Mouse (Mus musculus): ENCODE measurements around the gene Acaca.

Gene Acaca

DNA sequence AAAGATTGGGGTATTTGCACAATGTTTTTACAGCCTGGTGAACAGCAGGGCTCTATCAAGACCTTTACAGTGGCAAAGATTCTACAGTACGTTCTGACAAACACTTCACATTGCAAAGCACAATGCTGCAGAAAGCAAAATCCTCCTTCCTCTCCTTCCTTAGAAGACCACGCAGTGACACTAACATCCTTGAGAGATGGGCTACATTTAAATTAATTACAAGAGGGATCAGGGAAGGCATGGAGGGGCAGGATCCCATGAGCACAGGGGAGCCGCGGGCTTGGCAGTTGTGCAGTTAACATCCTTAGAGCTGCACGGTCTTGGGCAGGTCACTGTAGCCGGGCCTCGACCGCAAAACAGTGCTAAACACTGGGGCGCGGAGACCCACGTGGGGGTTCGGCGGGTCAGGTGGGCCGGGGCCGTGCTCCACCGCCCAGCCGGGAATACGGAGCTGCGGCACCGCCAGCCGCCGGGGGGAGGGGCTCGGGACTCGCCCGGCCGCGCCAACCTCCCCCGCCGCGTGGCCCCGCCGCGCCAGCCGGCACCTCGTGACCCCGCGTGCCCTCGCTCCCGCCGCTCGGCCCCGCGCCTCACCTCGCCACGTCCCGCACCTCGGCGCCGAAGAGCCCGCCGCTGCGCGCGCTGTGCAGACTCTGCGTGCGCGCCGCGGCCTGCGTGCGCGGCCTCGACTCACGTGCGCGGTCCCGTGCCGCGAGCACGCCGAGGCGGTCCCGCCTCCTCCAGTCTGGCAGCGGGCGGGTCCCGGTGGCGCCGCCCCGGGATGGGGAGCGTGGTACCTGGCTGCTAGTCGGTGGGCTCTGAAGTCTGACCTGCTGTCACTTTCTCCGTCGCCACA lies at the start of gene Acaca, which contains the start of gene Tada2a:
Acaca (plus strand) TSS at position 730 of the 856 bp plus-strand sequence.
Tada2a (minus strand) TSS at position 658 of the 856 bp plus-strand sequence.
- DNase-seq (ENCODE audit: low read depth, low spot score) = peak; percentile 89

DNA sequence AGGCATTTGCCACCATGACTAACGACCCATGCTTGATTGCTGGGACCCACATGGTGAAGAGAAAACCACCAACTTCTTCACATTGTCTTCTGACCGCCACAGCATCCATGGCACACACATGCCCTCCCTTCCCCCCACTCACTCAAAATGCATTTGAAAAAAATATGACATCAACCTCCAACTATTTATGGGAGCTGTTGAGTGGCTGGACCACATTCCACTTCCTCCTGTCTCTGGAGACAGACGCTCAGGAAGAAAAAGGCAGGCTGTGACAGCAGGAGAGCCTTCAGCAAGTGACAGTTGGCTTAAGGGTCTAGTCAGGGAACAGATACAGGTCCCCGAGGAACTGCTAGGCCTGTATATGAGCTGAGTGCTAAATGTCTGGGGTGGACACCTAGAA lies 49.6 kb upstream of the Acaca start:
- DNase-seq (ENCODE audit: low read depth, low spot score) = no peak

DNA sequence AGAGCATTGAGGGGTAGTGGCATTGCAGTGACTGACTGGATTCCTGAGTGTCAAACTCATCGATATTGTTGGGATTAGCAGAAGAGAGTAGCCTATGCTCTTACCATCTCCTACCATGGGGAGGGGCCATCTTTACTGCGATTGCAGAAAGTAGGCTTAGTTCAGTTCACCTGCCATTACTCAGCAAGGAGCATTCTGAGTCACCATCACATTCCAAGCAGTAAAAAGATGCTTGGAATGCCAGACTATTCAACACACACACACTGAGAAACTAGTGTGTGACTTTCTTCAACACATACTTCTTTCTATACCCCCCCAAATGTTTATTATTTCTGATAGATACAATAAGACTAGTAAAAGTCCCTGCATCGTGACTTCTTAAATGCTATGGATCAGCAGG lies 49.1 kb upstream of the Acaca start:
- DNase-seq (ENCODE audit: low read depth, low spot score) = no peak

- no peak for DNase-seq (ENCODE audit: low read depth, low spot score)
Observed at GRCm38 (mm10) chr11:84081901-84082300, 47.6 kb upstream of the Acaca start.

GRCm38 (mm10) chr11:84090572-84090971 lies 38.9 kb upstream of the Acaca start:
- no peak for DNase-seq (ENCODE audit: low read depth, low spot score)

GRCm38 (mm10) chr11:84095084-84095483 lies 34.4 kb upstream of the Acaca start:
- no peak for DNase-seq (ENCODE audit: low read depth, low spot score)

- DNase-seq (ENCODE audit: low read depth, low spot score) = no peak
Observed at GRCm38 (mm10) chr11:84097251-84097998, 32.0 kb upstream of the Acaca start.

DNA sequence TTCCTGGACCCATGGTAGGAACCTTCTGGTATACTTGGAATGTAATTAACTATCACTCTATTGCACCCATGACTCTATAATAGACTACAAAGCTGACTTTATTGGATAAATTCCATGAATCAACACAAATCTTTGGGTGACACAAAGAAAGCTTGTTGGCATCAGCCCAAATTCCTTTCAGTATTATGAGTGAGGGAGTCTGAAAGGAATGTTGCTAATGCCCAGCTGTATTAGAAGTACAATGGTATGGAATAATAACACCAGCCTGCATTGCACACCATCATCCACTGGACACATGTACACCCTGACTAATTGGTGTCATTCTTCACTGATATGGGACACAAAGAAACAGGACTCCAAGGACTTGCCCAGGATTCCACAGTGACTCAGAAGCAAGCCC lies 28.3 kb upstream of the Acaca start:
- DNase-seq (ENCODE audit: low read depth, low spot score) = no peak

GRCm38 (mm10) chr11:84104036-84104435 lies 25.4 kb upstream of the Acaca start:
- DNase-seq (ENCODE audit: low read depth, low spot score) = no peak

DNA sequence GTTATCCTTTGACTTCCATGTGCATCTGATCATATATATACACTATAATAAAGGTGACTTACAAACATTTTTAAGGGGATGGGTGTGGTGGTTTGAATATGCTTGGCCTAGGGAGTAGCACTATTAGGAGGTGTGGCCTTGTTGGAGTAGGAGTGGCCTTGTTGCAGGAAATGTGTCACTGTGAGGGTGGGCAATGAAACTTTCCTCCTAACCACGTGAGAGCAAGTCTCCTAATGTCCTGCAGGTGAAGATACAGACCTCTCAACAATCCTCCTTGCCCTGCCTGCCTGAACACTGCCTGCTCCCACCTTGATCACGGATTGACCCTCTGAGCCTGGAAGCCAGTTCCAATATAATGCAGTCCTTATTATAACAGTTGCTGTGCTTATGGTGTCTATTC lies 22.3 kb upstream of the Acaca start:
- DNase-seq (ENCODE audit: low read depth, low spot score) = no peak

DNA sequence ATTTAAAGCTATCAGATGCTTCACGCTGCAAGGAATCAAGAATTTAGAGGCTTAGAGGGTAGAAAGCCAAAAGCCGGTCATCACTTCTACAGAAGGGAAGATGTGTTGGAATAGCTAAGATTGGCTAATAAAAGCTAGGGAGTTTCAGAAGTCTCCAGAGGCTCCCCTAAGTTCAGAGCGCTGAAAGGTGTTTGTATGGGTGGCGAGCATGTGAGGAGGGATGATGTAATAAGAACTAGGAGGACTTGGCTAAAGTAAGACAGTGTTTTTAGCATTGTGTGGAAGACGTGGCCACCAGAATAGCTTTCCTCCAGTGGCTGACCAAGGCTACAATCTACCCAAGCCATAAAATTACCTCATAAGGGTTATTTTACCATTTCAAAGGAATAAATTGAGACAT lies 15.8 kb upstream of the Acaca start:
- DNase-seq (ENCODE audit: low read depth, low spot score) = no peak

- DNase-seq (ENCODE audit: low read depth, low spot score) = no peak
Observed at GRCm38 (mm10) chr11:84115646-84116045, 13.8 kb upstream of the Acaca start.

GRCm38 (mm10) chr11:84116221-84116620 lies 13.3 kb upstream of the Acaca start:
- DNase-seq (ENCODE audit: low read depth, low spot score) = no peak

- DNase-seq (ENCODE audit: low read depth, low spot score) = no peak
Observed at GRCm38 (mm10) chr11:84117431-84117830, 12.0 kb upstream of the Acaca start.

GRCm38 (mm10) chr11:84121051-84121956 lies 8.2 kb upstream of the Acaca start:
- no peak for DNase-seq (ENCODE audit: low read depth, low spot score)

- DNase-seq (ENCODE audit: low read depth, low spot score) = no peak
Observed at GRCm38 (mm10) chr11:84127977-84128376, 1.5 kb upstream of the Acaca start.

DNA sequence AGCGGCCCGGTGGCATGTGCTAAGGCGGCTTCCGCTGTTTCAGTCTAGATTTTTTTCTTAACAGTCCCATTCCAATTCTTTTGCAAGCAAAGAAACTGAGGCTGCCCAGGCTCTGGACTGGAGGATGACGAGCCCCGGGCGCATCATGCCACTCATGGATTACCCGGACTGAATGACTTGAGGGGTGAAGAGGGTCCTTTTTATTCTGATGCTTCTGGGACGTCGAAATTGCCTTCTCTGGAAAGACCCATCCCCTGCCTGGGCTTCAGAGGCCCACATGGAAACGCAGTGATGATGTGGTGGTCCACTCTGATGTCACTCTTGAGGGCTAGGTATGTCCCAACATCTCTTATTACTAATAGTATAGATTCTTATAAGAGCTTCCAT lies 320 bp downstream of the Acaca start:
- no peak for DNase-seq (ENCODE audit: low read depth, low spot score)

DNA sequence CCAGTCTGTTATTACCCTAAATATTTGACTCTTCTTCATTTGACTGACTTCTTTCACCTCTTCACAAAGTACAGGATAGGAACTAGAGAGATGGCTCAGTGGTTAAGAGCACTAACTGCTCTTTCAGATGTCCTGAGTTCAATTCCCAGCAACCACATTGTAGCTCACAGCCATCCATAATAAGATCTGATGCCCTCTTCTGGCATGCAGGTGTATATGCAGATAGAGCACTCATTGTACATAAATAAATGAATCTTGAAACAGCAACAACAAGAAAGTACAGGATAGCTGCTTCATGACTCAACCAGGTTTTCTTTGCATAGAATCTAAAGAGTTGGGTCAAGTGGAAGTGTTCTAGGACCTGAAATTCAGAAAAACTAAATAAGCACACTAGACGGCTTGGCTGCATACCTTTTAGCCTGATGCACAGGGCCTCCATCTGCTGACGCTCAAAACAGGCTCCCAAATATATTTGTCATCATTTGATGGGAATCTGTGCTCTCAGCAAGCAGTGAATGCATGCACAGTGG lies 4.9 kb downstream of the Acaca start:
- no peak for DNase-seq (ENCODE audit: low read depth, low spot score)

- DNase-seq (ENCODE audit: low read depth, low spot score) = no peak
Observed at GRCm38 (mm10) chr11:84136453-84136852, 7.0 kb downstream of the Acaca start.

GRCm38 (mm10) chr11:84141752-84142151 lies 12.3 kb downstream of the Acaca start:
- DNase-seq (ENCODE audit: low read depth, low spot score) = peak; percentile 57

- no peak for DNase-seq (ENCODE audit: low read depth, low spot score)
Observed at GRCm38 (mm10) chr11:84145201-84145798, 15.8 kb downstream of the Acaca start.
